Mouse (Mus musculus) Patski (cell line): ENCODE data around the gene Bsn. TPM values are rescaled to one million over a fixed set of nuclear protein-coding genes. Genes with fewer than 3 reads are reported as not detected.
"Not testable (repeated sequence)": the region's sequence is repeated elsewhere in the genome, so short reads cannot be mapped to it uniquely, and the experiment has no call there.

Experiments used
- ATAC-seq: fragments of 100-300 bp; one replicate; pipeline ENCODE4 v1.8.0; 2021
- CTCF ChIA-PET: fragments of 350-600 bp; sonication (Branson Sonifier 250); formaldehyde crosslinking; loops from one replicate; lab custom pipeline; 2022; ENCODE audit warnings: inconsistent platforms; lab: Charles Lee
- POLR2A ChIA-PET: fragments of 350-600 bp; sonication (Branson Sonifier 250); formaldehyde crosslinking; loops from one replicate; lab custom pipeline; 2022; ENCODE audit warnings: antibody characterized with exemption, inconsistent platforms; lab: Charles Lee
- DNase-seq: peaks from one replicate; pipeline ENCODE4 v3.0.0-alpha.2; 2011; ENCODE audit warnings: low read depth, low spot score
- H3K27me3 ChIP-seq: fragments of 371-371 bp; one replicate; pipeline ENCODE4 v1.5.1; 2021
- CTCF ChIP-seq: fragments of 100-300 bp; IDR thresholded peaks from one replicate; pipeline ENCODE4 v1.5.1; 2021
- in situ Hi-C: fragments of 300-500 bp; cut with MboI; formaldehyde crosslinking; loops from 3 replicates; pipeline ENCODE4 v1.11.1; 2018; ENCODE audit warnings: low pct_unique_long_range_greater_than_20kb, mixed read lengths
- polyA plus RNA-seq: library from polyadenylated mRNA; unstranded; gene quantifications from one replicate; pipeline ENCODE4 v1.2.3, GENCODE M21; 2021

The Bsn gene
- polyA plus RNA-seq, 1 experiment from 2014 or later: 0.08 TPM

DNA sequence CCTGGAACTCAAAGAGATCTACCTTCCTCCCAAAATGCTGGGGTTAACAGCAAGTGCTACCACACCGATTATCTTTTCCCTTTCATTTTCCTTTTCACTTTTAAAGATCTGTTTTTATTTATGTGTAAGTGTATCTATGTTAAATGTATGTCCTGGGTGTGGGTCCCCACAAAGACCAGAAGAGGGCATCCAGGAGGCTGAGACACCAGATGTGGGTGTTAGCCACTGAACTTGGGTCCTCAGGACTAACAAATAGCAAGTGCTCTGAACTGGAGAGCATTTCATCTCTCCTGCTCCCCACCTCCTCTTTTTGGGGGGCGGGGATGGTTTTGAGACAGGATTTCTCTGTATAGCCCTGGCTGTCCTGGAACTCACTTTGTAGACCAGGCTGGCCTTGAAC is 12.0 kb upstream of the Bsn start:
- no peak for ATAC-seq
- no peak for DNase-seq
- ChIA-PET POLR2A (no interaction called here), CTCF (no interaction called here)
- no peaks in the 10 kb centered on the region for H3K27me3 ChIP-seq
- TF ChIP-seq CTCF: peak; percentile 44
- in situ Hi-C loops: loop anchor here (5.0 kb wide), 2 partner anchors 75 to 105 kb away; no protein-coding TSS in a partner anchor

DNA sequence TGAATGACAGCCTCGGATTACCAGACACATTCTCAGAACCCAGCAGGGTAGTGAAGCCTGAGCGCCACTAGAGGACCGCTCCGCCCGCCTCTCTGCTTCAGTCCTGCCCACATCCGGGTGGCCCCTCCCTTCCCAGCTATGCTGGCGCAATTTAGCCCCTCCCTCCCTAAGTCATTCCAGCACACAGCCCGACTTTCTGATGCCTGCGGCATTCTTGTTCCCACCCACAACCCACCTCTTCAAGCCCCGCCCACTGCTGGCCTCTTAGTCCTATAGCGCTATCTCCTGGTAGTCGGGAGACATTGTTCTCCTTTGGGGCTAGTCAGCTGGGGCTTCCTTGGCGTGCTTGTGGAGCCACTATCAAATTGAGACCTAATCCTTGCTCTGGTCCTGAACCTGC is 11.0 kb upstream of the Bsn start:
- no peaks in the 10 kb centered on the region for H3K27me3 ChIP-seq
- in situ Hi-C loops: loop anchor here (5.0 kb wide), 2 partner anchors 76 to 104 kb away; no protein-coding TSS in a partner anchor
- DNase-seq (peak; percentile 79), ATAC-seq (peak; percentile 87)
- ChIA-PET POLR2A (interaction anchor here (0.6 kb wide), 1 partner anchor 105 kb away, joined by 6 read pairs; no protein-coding TSS in a partner anchor), CTCF (interaction anchor here (1.0 to 1.5 kb wide), 3 partner anchors 79 to 106 kb away, joined by 3 to 4 read pairs (median 4); no protein-coding TSS in a partner anchor)
- TF ChIP-seq CTCF: peak; percentile 88

DNA sequence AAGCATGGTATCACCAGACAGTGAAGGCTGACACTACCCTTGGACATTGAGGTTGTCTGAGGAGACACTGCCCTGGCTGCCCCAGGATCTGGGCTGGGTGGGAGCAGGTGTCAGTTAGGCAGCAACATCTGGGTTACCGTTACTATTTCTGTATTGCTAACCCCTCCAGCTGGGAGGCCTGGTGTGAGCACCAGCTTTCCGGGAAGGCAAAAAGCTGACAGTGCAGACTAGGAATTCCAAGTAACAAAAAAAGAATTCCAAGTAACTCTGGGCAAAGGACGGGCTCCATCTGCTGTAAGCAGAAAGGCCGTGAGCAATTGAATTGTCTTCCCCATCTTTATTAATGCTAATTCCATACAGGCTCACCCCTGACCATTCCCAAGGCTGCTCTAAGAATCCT is 8.4 kb upstream of the Bsn start:
- ATAC-seq (no peak), DNase-seq (no peak)
- TF ChIP-seq CTCF: no peak
- in situ Hi-C loops: no loop called here
- no peaks in the 10 kb centered on the region for H3K27me3 ChIP-seq
- ChIA-PET POLR2A (no interaction called here), CTCF (no interaction called here)

DNA sequence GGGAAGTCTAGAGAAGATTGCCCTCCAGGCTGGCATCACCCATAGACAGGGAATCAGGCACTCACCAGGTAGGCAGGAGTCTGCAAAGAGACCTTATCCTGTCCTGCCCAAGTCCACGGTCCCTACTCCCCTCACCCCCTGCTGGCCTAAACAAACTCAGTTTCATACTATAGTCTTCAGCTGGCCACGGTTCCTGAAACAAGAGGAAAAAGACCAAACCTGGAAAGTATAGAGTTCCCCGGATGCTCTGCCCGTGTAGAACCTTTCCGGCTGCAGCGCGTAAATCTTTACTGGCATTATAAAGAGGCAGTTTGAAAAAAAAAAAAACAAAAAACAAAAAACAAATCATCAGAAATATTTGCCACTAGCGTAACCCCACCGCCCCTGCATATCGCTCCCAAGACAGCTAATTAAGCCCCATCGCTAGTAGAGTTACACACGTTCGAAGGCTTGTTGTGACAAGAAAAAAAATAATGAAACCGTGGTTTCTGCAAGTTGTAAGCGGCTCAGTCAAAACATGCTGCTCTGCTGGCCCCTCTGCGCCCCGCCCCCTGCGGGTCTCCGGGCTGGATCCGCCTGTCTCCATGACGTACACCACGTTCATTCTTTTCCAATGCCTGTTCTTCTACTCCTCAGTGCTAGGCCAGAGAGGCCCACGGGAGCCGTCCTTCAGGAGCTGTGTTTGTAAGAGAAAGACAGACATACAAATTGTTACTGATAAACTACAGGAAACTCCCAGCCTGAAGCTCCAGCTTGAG is 6.9 kb upstream of the Bsn start:
- in situ Hi-C loops: no loop called here
- ChIA-PET CTCF (no interaction called here), POLR2A (no interaction called here)
- ATAC-seq (no peak), DNase-seq (no peak)
- H3K27me3 ChIP-seq: no peaks in the 10 kb centered on the region
- TF ChIP-seq CTCF: no peak

DNA sequence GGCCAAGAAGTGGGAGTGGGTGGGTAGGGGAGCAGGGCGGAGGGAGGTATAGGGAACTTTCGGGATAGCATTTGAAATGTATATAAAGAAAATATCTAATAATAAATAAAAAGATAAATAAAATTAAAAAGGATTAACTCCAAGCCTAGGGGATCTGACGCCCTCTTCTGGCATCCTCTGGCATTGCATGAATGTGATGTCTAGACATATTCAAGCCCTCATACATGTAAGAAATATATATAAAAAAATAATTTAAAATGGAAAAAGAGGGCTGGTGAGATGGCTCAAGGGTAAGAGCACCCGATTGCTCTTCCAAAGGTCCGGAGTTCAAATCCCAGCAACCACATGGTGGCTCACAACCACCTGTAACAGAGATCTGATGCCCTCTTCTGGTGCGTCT is 6.0 kb upstream of the Bsn start:
- in situ Hi-C loops, ATAC-seq, POLR2A ChIA-PET, CTCF ChIA-PET, H3K27me3 ChIP-seq, DNase-seq: not testable (repeated sequence)
- TF ChIP-seq CTCF: peak; percentile 52

GRCm38 (mm10) chr9:108189488-108189786 is 747 bp downstream of the Bsn start:
- peaks cover 7% of the 10 kb centered on the region for H3K27me3 ChIP-seq
- in situ Hi-C loops: no loop called here
- no peak for TF ChIP-seq CTCF
- CTCF ChIA-PET: no interaction called here
- DNase-seq: no peak
- POLR2A ChIA-PET: no interaction called here
- ATAC-seq: no peak

- ChIA-PET POLR2A (no interaction called here), CTCF (no interaction called here)
- H3K27me3 ChIP-seq: peaks cover 7% of the 10 kb centered on the region
- no peak for ATAC-seq
- in situ Hi-C loops: no loop called here
- TF ChIP-seq CTCF: no peak
- no peak for DNase-seq
Measured at GRCm38 (mm10) chr9:108189023-108189422, 1.2 kb downstream of the Bsn start.

GRCm38 (mm10) chr9:108188511-108188910 is 1.7 kb downstream of the Bsn start:
- POLR2A ChIA-PET: no interaction called here
- CTCF ChIA-PET: no interaction called here
- DNase-seq: no peak
- no peak for ATAC-seq
- in situ Hi-C loops: no loop called here
- peaks cover 7% of the 10 kb centered on the region for H3K27me3 ChIP-seq
- no peak for TF ChIP-seq CTCF

DNA sequence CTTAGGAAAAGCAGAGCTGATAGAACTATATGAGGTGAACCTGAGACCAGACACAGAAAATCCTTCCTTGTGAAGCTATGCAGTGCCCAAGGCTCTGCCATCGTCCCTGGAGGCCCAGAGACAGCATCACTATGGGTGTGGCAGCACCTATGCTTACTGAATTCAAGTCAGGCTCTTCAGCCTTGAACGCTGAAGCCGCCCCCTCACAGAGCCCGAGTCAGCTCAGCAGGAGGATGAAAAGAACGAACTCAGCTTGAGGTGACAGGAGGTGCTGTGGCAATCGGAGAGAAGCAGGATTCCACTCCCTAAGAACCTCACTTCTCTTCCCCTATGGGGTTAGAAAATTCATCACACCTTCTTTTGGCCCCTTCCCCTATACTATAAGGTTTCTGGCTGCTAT is 2.6 kb downstream of the Bsn start:
- POLR2A ChIA-PET: no interaction called here
- in situ Hi-C loops: no loop called here
- no peak for TF ChIP-seq CTCF
- peaks cover 7% of the 10 kb centered on the region for H3K27me3 ChIP-seq
- ATAC-seq (no peak), DNase-seq (no peak)
- CTCF ChIA-PET: interaction anchor here (0.7 kb wide), 1 partner anchor 63 kb away, joined by 3 read pairs; no protein-coding TSS in a partner anchor

GRCm38 (mm10) chr9:108185786-108186185 is 4.4 kb downstream of the Bsn start:
- ChIA-PET POLR2A (interaction anchor here (0.6 kb wide), 1 partner anchor 32 kb away, joined by 4 read pairs; no protein-coding TSS in a partner anchor), CTCF (no interaction called here)
- H3K27me3 ChIP-seq: peaks cover 9% of the 10 kb centered on the region
- no peak for TF ChIP-seq CTCF
- in situ Hi-C loops: no loop called here
- DNase-seq (no peak), ATAC-seq (no peak)

DNA sequence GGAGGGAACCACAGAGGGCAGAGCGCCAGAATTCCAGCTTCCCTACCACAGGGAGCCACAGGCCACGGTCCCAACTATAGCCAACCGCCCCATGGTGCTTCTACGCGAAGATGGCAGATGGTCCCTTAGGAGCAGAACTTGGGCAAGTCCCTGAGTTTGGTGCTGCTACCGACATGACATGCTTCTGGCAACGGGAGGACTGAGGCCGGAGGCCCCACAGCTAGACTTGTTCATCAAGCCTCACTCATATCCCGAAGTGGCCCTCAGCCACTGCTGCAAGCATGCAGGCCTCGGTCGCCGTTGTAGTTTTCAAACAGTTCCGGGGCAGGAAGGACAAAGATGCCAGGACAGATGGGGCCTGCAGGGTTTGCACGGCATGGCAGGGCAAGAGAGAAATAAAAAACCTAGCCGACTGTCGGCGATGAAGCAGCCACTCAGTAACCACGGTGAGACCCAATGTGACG is 6.6 kb downstream of the Bsn start:
- in situ Hi-C loops: no loop called here
- POLR2A ChIA-PET: no interaction called here
- no peak for ATAC-seq
- CTCF ChIA-PET: no interaction called here
- no peak for TF ChIP-seq CTCF
- peaks cover 5% of the 10 kb centered on the region for H3K27me3 ChIP-seq
- no peak for DNase-seq
